Mouse (Mus musculus) neural tube, embryonic 15.5 days (tissue): ENCODE measurements around the gene Olfr1393. TPM values are rescaled to one million over a fixed set of nuclear protein-coding genes. Genes with fewer than 3 reads are reported as not detected.

ENCODE experiments used
- ATAC-seq: fragments of 200-750 bp; cut with Nextera tagmentation; 2 replicates; pipeline ENCODE4 v1.8.0; 2017; ENCODE audit warnings: mild to moderate bottlenecking, moderate TSS enrichment, moderate library complexity; ENCODE audit not compliant: low FRiP score
- H3K27ac ChIP-seq: fragments of 300-500 bp; sonication (generic); replicated peaks from 2 replicates; pipeline ENCODE4 v1.5.1; 2015; ENCODE audit warnings: mild to moderate bottlenecking, inconsistent platforms
- H3K27me3 ChIP-seq: fragments of 300-500 bp; sonication (generic); replicated peaks from 2 replicates; pipeline ENCODE4 v1.6.1; 2015; ENCODE audit warnings: inconsistent platforms
- H3K36me3 ChIP-seq: fragments of 300-500 bp; sonication (generic); 2 replicates; pipeline ENCODE4 v1.6.1; 2015; ENCODE audit warnings: inconsistent platforms
- H3K4me1 ChIP-seq: fragments of 300-500 bp; sonication (generic); 2 replicates; pipeline ENCODE4 v1.6.1; 2015; ENCODE audit warnings: inconsistent platforms
- H3K4me2 ChIP-seq: fragments of 300-500 bp; sonication (generic); 2 replicates; pipeline ENCODE4 v1.6.1; 2015; ENCODE audit warnings: inconsistent platforms, mild to moderate bottlenecking, moderate library complexity
- H3K4me3 ChIP-seq: fragments of 300-500 bp; sonication (generic); replicated peaks from 2 replicates; pipeline ENCODE4 v1.5.1; 2015; ENCODE audit warnings: mild to moderate bottlenecking, inconsistent platforms
- H3K9ac ChIP-seq: fragments of 300-500 bp; sonication (generic); replicated peaks from 2 replicates; pipeline ENCODE4 v1.6.1; 2015; ENCODE audit warnings: mild to moderate bottlenecking, inconsistent platforms
- H3K9me3 ChIP-seq: fragments of 300-500 bp; sonication (generic); replicated peaks from 2 replicates; pipeline ENCODE4 v1.6.1; 2016; ENCODE audit warnings: inconsistent platforms
- WGBS: fragments of 180-500 bp; shearing (Covaris S2); methylation state at CpG from one replicate; pipeline ENCODE4 v1.1.7; 2015; ENCODE audit warnings: mixed read lengths; 5-methylcytosine and 5-hydroxymethylcytosine counted together
- polyA plus RNA-seq: library from polyadenylated mRNA; unstranded; fragments of >200 nt; fragmentation: Nextera tagmentation; extraction: Ambion mirVana; gene quantifications from 2 replicates; pipeline ENCODE4 v1.2.1, GENCODE M21; 2015

Gene Olfr1393
- polyA plus RNA-seq, 1 experiment from 2014 or later: not detected

- no peak overlapping the region for H3K4me2 ChIP-seq
- no peak overlapping the region for H3K4me3 ChIP-seq
- H3K9ac ChIP-seq: no peak overlapping the region
- no peak overlapping the region for H3K27ac ChIP-seq
- H3K36me3 ChIP-seq: peaks cover 7% of the 10 kb centered on the region; the same call in 1 of the 2 replicates
- peaks cover 30% of the 10 kb centered on the region for H3K4me1 ChIP-seq
- H3K9me3 ChIP-seq: no peaks in the 10 kb centered on the region
- no peaks in the 10 kb centered on the region for H3K27me3 ChIP-seq
- no peak for ATAC-seq
- WGBS: 92% methylated on average over 6 of the region's 6 CpGs
These were observed 25.1 kb upstream of the Olfr1393 start for GRCm38 (mm10) chr11:49253035-49253434.

GRCm38 (mm10) chr11:49259296-49259695, 18.8 kb upstream of the Olfr1393 start:
- Histone ChIP-seq H3K9me3 (no peaks in the 10 kb centered on the region), H3K27ac (no peak overlapping the region), H3K9ac (no peak overlapping the region), H3K4me1 (no peaks in the 10 kb centered on the region), H3K4me3 (no peak overlapping the region), H3K27me3 (no peaks in the 10 kb centered on the region), H3K4me2 (no peak overlapping the region), H3K36me3 (peaks cover 18% of the 10 kb centered on the region)
- WGBS: 95% methylated on average over 2 of the region's 2 CpGs
- ATAC-seq: no peak

GRCm38 (mm10) chr11:49259829-49260228, 18.3 kb upstream of the Olfr1393 start:
- peaks cover 15% of the 10 kb centered on the region for H3K36me3 ChIP-seq
- WGBS: 91% methylated on average over 1 of the region's 1 CpGs
- H3K9me3 ChIP-seq: no peaks in the 10 kb centered on the region
- H3K4me2 ChIP-seq: no peak overlapping the region
- H3K27me3 ChIP-seq: no peaks in the 10 kb centered on the region
- H3K4me1 ChIP-seq: no peaks in the 10 kb centered on the region
- no peak for ATAC-seq
- no peak overlapping the region for H3K27ac ChIP-seq
- no peak overlapping the region for H3K9ac ChIP-seq
- no peak overlapping the region for H3K4me3 ChIP-seq

DNA sequence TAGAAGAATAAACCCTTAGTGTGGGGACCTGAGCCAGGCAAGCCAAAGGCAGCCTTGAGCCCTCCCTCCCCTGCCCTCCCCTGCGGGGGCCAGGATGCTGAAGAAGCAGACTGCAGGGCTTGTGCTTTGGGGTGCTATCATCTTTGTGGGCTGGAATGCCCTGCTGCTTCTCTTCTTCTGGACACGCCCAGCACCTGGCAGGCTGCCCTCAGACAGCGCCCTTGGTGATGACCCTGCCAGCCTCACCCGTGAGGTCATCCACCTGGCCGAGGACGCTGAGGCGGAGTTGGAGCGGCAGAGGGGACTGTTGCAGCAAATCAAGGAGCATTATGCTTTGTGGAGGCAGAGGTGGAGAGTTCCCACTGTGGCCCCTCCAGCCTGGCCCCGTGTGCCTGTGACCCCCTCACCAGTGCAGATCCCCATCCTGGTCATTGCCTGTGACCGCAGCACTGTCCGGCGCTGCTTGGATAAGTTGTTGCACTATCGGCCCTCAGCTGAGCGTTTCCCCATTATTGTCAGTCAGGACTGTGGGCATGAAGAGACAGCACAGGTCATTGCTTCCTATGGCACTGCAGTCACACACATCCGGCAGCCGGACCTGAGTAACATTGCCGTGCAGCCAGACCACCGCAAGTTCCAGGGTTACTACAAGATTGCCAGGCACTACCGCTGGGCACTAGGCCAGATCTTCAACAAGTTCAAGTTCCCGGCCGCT, 17.3 kb upstream of the Olfr1393 start:
- Histone ChIP-seq H3K9me3 (no peaks in the 10 kb centered on the region), H3K9ac (no peak overlapping the region), H3K36me3 (peaks cover 15% of the 10 kb centered on the region), H3K27ac (no peak overlapping the region), H3K27me3 (no peaks in the 10 kb centered on the region), H3K4me3 (no peak overlapping the region), H3K4me2 (no peak overlapping the region), H3K4me1 (no peaks in the 10 kb centered on the region)
- ATAC-seq: no peak
- 93% methylated on average over 21 of the region's 21 CpGs for WGBS

DNA sequence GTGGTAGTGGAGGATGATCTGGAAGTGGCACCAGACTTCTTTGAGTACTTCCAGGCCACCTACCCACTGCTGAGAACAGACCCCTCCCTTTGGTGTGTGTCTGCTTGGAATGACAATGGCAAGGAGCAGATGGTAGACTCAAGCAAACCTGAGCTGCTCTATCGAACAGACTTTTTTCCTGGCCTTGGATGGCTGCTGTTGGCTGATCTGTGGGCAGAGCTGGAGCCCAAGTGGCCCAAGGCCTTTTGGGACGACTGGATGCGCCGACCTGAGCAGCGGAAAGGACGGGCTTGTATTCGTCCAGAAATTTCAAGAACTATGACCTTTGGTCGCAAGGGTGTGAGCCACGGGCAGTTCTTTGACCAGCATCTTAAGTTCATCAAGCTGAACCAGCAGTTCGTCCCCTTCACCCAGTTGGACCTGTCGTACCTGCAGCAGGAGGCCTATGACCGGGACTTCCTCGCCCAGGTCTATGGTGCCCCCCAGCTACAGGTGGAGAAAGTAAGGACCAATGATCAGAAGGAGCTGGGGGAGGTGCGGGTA, 16.7 kb upstream of the Olfr1393 start:
- no peaks in the 10 kb centered on the region for H3K27me3 ChIP-seq
- H3K9me3 ChIP-seq: no peaks in the 10 kb centered on the region
- no peak for ATAC-seq
- H3K36me3 ChIP-seq: peaks cover 15% of the 10 kb centered on the region
- H3K27ac ChIP-seq: no peak overlapping the region
- no peak overlapping the region for H3K4me3 ChIP-seq
- no peaks in the 10 kb centered on the region for H3K4me1 ChIP-seq
- no peak overlapping the region for H3K9ac ChIP-seq
- 95% methylated on average over 14 of the region's 14 CpGs for WGBS
- no peak overlapping the region for H3K4me2 ChIP-seq

DNA sequence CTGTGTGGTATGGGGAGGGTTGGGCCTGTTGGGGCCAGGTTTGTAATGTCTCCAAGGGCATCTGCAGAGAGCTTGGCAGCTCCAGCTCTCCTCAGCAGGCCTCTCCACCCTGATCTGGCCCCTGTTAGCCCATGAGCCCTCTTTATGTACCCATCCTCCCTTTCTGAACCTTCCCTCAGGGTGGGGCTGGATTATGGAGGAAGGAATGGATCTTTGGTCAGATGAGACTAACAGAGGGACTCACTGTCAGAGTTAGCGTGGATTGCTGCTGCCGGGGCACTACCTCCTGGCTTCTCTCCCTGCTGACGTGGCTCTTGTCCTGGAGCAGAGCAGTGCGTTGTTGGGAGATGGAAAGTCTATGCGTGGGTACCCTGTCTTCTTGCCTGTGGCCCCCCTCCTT, 15.8 kb upstream of the Olfr1393 start:
- Histone ChIP-seq H3K9ac (no peak overlapping the region), H3K9me3 (no peaks in the 10 kb centered on the region), H3K27ac (no peak overlapping the region), H3K4me2 (no peak overlapping the region), H3K4me3 (no peak overlapping the region), H3K4me1 (no peaks in the 10 kb centered on the region), H3K27me3 (no peaks in the 10 kb centered on the region), H3K36me3 (peaks cover 15% of the 10 kb centered on the region)
- no peak for ATAC-seq
- WGBS: 84% methylated on average over 5 of the region's 5 CpGs

GRCm38 (mm10) chr11:49263149-49263548, 15.0 kb upstream of the Olfr1393 start:
- Histone ChIP-seq H3K9ac (no peak overlapping the region), H3K36me3 (peaks cover 15% of the 10 kb centered on the region), H3K27me3 (no peaks in the 10 kb centered on the region), H3K9me3 (no peaks in the 10 kb centered on the region), H3K27ac (no peak overlapping the region), H3K4me2 (no peak overlapping the region), H3K4me1 (no peaks in the 10 kb centered on the region), H3K4me3 (no peak overlapping the region)
- WGBS: 88% methylated on average over 6 of the region's 6 CpGs
- ATAC-seq: no peak

DNA sequence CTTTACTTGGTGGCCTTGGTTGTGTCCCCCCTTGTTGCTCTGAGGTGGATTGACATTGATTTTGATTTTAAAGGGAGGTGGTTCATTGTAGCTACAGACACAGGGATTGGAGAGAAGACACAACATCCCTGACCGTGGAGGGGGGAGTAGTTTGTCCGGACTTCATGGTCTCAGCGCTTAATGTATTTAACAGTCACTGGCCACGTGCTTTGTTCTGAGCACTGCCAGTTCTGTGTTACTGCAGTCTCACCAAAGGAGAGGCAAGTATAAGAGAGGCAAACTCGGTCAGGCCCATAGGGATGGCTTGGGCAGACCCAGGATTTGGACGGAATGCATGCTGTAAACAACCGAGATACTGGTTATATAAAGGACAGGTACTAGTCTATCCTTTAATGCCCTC, 14.0 kb upstream of the Olfr1393 start:
- Histone ChIP-seq H3K4me2 (no peak overlapping the region), H3K4me1 (no peaks in the 10 kb centered on the region), H3K9me3 (no peaks in the 10 kb centered on the region), H3K27ac (no peak overlapping the region), H3K27me3 (no peaks in the 10 kb centered on the region), H3K36me3 (peaks cover 13% of the 10 kb centered on the region), H3K9ac (no peak overlapping the region), H3K4me3 (no peak overlapping the region)
- WGBS: 94% methylated on average over 7 of the region's 7 CpGs
- ATAC-seq: no peak

- H3K9ac ChIP-seq: no peak overlapping the region
- WGBS: 85% methylated on average over 11 of the region's 11 CpGs
- ATAC-seq: no peak
These were observed 13.5 kb upstream of the Olfr1393 start for GRCm38 (mm10) chr11:49264622-49265021.

GRCm38 (mm10) chr11:49265101-49265500, 13.0 kb upstream of the Olfr1393 start:
- ATAC-seq: no peak
- 85% methylated on average over 8 of the region's 8 CpGs for WGBS
- H3K27me3 ChIP-seq: no peaks in the 10 kb centered on the region
- no peaks in the 10 kb centered on the region for H3K4me1 ChIP-seq
- no peak overlapping the region for H3K4me2 ChIP-seq
- no peak overlapping the region for H3K9ac ChIP-seq
- no peaks in the 10 kb centered on the region for H3K9me3 ChIP-seq
- H3K27ac ChIP-seq: no peak overlapping the region
- H3K36me3 ChIP-seq: peaks cover 13% of the 10 kb centered on the region
- no peak overlapping the region for H3K4me3 ChIP-seq

More at GRCm38 (mm10) chr11:49264622-49265021, 13.5 kb upstream of the Olfr1393 start:
- no peaks in the 10 kb centered on the region for H3K27me3 ChIP-seq
- no peaks in the 10 kb centered on the region for H3K4me1 ChIP-seq
- peaks cover 13% of the 10 kb centered on the region for H3K36me3 ChIP-seq
- no peak overlapping the region for H3K4me2 ChIP-seq
- no peak overlapping the region for H3K27ac ChIP-seq
- H3K9me3 ChIP-seq: no peaks in the 10 kb centered on the region
- no peak overlapping the region for H3K4me3 ChIP-seq

GRCm38 (mm10) chr11:49266671-49267070, 11.4 kb upstream of the Olfr1393 start:
- no peak overlapping the region for H3K27ac ChIP-seq
- WGBS: 87% methylated on average over 6 of the region's 6 CpGs
- H3K4me1 ChIP-seq: no peaks in the 10 kb centered on the region
- no peak overlapping the region for H3K4me2 ChIP-seq
- H3K4me3 ChIP-seq: no peak overlapping the region
- no peaks in the 10 kb centered on the region for H3K27me3 ChIP-seq
- H3K9ac ChIP-seq: no peak overlapping the region
- no peak for ATAC-seq
- peaks cover 2% of the 10 kb centered on the region; the same call in 1 of the 2 replicates for H3K36me3 ChIP-seq
- no peaks in the 10 kb centered on the region for H3K9me3 ChIP-seq

- H3K9me3 ChIP-seq: no peaks in the 10 kb centered on the region
- H3K9ac ChIP-seq: no peak overlapping the region
- no peaks in the 10 kb centered on the region for H3K27me3 ChIP-seq
- H3K4me3 ChIP-seq: no peak overlapping the region
- H3K27ac ChIP-seq: no peak overlapping the region
- 85% methylated on average over 10 of the region's 10 CpGs for WGBS
- no peaks in the 10 kb centered on the region for H3K36me3 ChIP-seq
- ATAC-seq: no peak
- H3K4me2 ChIP-seq: no peak overlapping the region
- no peaks in the 10 kb centered on the region for H3K4me1 ChIP-seq
These were observed 10.8 kb upstream of the Olfr1393 start for GRCm38 (mm10) chr11:49267316-49267715.
